Comparison of ENCODE assay signal across 7 mouse cellular contexts in genomic region chr7:31126851-31127724, GRCm38 (mm10). TPM values are rescaled to one million over a fixed set of nuclear protein-coding genes. Genes with fewer than 3 reads are reported as not detected.
A peak's percentile ranks its signal among the peaks of the same experiment; 100 is the strongest.
DNase-seq lines count a peak whose midpoint lies in the region; ATAC-seq lines count a peak whose summit lies in the region.

Gene Scn1b, minus strand, starts transcription at chr7:31127003.

- no peak within 1 kb of the TSS for H3K27ac ChIP-seq in forebrain, embryonic 12.5 days
- H3K27ac ChIP-seq in macrophage: no peak within 1 kb of the TSS

- intact Hi-C loops in heart, postnatal 14 days (cut with DNase I): no loop called here

- peaks cover 42% of the 10 kb centered on the region for H3K36me3 ChIP-seq in forebrain, embryonic 12.5 days (replicated peaks)
- H3K36me3 ChIP-seq in macrophage (ENCODE audit: inconsistent target): peaks cover 21% of the 10 kb centered on the region

- H3K79me2 ChIP-seq in macrophage (ENCODE audit: inconsistent target): no peaks in the 10 kb centered on the region

- H3K9ac ChIP-seq in forebrain, embryonic 12.5 days: peak within 1 kb of the TSS; percentile 63

- peak within 1 kb of the TSS; percentile 55 for H3K4me3 ChIP-seq in forebrain, embryonic 12.5 days (replicated peaks)
- H3K4me3 ChIP-seq in macrophage (ENCODE audit: inconsistent target): no peak within 1 kb of the TSS

- ATAC-seq in forebrain, embryonic 12.5 days (ENCODE audit: low FRiP score): peak; percentile 50

- H3K9me3 ChIP-seq in forebrain, embryonic 12.5 days: no peaks in the 10 kb centered on the region

- WGBS in forebrain, embryonic 12.5 days: 2% methylated on average over 44 of the region's 60 CpGs
- 5% methylated on average over 37 of the region's 60 CpGs for WGBS in macrophage (ENCODE audit: missing documents)

- H3K4me2 ChIP-seq in forebrain, embryonic 12.5 days: peak within 1 kb of the TSS; percentile 91

- H3K27me3 ChIP-seq in forebrain, embryonic 12.5 days: peaks cover 47% of the 10 kb centered on the region

- peak; percentile 58 for DNase-seq in MN1 (ENCODE audit: low spot score)
- peak; percentile 83 to 89 for DNase-seq in adrenal gland, postnatal 36 days
- DNase-seq in heart, postnatal 14 days: peak; percentile 73 to 79
- peak; percentile 60 to 67 for DNase-seq in layer of hippocampus, postnatal 25 days (ENCODE audit: extremely low spot score in 1 of 2, low spot score in 1 of 2)
- DNase-seq in right cerebral cortex, postnatal 4 days: peak; percentile 67

- H3K4me1 ChIP-seq in forebrain, embryonic 12.5 days: peaks cover 13% of the 10 kb centered on the region

RNA-seq across cellular contexts. Expression of gene Scn1b, which starts in this region (rescaled TPM):
- 10 to 100 TPM; 16.5 to 16.7 TPM for total RNA-seq in adrenal gland, postnatal 36 days (2021)
- 1.1 and 1.3 TPM in 2 replicates for polyA plus RNA-seq in forebrain, embryonic 12.5 days (2016; fragmentation: Nextera tagmentation; extraction: Ambion mirVana)
- total RNA-seq in heart, postnatal 14 days (2021): 10 to 100 TPM; 17.9 to 18.4 TPM
- 100 to 1,000 TPM; 548 to 608 TPM for total RNA-seq in layer of hippocampus, postnatal 25 days (2021)
- 10 to 100 TPM in 16 of 26 experiments, 1 to 10 TPM in 10; 3.8 to 40.1 (median 13.3) TPM for total RNA-seq in macrophage (2018; cell fraction: chromatin; rRNA removed)
- total RNA-seq in macrophage (2018; cell fraction: cytosol; rRNA removed): 10 to 100 TPM; 11.2 to 43.3 (median 21.3) TPM
- total RNA-seq in macrophage (2018; cell fraction: nucleus; rRNA removed): 10 to 100 TPM in 22 of 26 experiments, 1 to 10 TPM in 4; 6.4 to 32.8 (median 17.6) TPM
- polyA plus RNA-seq in macrophage (2018): 6.4 to 26.6 TPM (median 13.9 TPM) in 3 replicates

Comparison
In these comparisons a context has a peak if more than half of its experiments do, and no peak if none do; other contexts are left out.
1. RNA of gene Scn1b (total RNA-seq): 548 to 608 TPM in layer of hippocampus, postnatal 25 days; 17.9 to 18.4 TPM in heart, postnatal 14 days and 16.5 to 16.7 TPM in adrenal gland, postnatal 36 days; every median in the first group is over 10 times any median in the second.
2. Peak in every context shown above with its lines, with median percentiles within 50 percentile points of each other: DNase-seq.